Mouse (Mus musculus) gonadal fat pad, adult 2 months (tissue): ENCODE measurements around the gene Cfap44. TPM values are rescaled to one million over a fixed set of nuclear protein-coding genes. Genes with fewer than 3 reads are reported as not detected.

Experiments
- DNase-seq: peaks from one replicate; pipeline ENCODE4 v3.0.0-alpha.2; 2012; ENCODE audit warnings: low read depth
- polyA plus RNA-seq: library from polyadenylated mRNA; depleted of rRNA; stranded (reverse); fragments of >200 nt; gene quantifications from 2 replicates; pipeline ENCODE4 v1.2.3, GENCODE M21; 2012; rRNA removed

Gene Cfap44
- polyA plus RNA-seq = 2.7 and 2.8 TPM in 2 replicates

- DNase-seq = no peak
Measured at GRCm38 (mm10) chr16:44394577-44395243, at the start of gene Cfap44. TSS of gene Cfap44 (plus strand) at chr16:44394796.

- no peak for DNase-seq
Measured at GRCm38 (mm10) chr16:44347071-44347901, 47.3 kb upstream of the Cfap44 start, which contains the start of gene Spice1. TSS of gene Spice1 (plus strand) at chr16:44347121.

GRCm38 (mm10) chr16:44349801-44350397 lies 44.7 kb upstream of the Cfap44 start:
- DNase-seq = no peak

- no peak for DNase-seq
Measured at GRCm38 (mm10) chr16:44356291-44356690, 38.3 kb upstream of the Cfap44 start.

GRCm38 (mm10) chr16:44357571-44358268 lies 36.9 kb upstream of the Cfap44 start:
- no peak for DNase-seq

- DNase-seq = no peak
Measured at GRCm38 (mm10) chr16:44361921-44362890, 32.4 kb upstream of the Cfap44 start.

GRCm38 (mm10) chr16:44365522-44365921 lies 29.1 kb upstream of the Cfap44 start:
- no peak for DNase-seq

GRCm38 (mm10) chr16:44375459-44375858 lies 19.1 kb upstream of the Cfap44 start:
- no peak for DNase-seq

- no peak for DNase-seq
Measured at GRCm38 (mm10) chr16:44380006-44380405, 14.6 kb upstream of the Cfap44 start.

GRCm38 (mm10) chr16:44381578-44381977 lies 13.0 kb upstream of the Cfap44 start:
- no peak for DNase-seq

- DNase-seq = no peak
Measured at GRCm38 (mm10) chr16:44383549-44383948, 11.0 kb upstream of the Cfap44 start.

- no peak for DNase-seq
Measured at GRCm38 (mm10) chr16:44384251-44384650, 10.3 kb upstream of the Cfap44 start.

GRCm38 (mm10) chr16:44391877-44392548 lies 2.6 kb upstream of the Cfap44 start:
- no peak for DNase-seq

- DNase-seq = no peak
Measured at GRCm38 (mm10) chr16:44404933-44405332, 10.3 kb downstream of the Cfap44 start.

- DNase-seq = no peak
Measured at GRCm38 (mm10) chr16:44407211-44407610, 12.6 kb downstream of the Cfap44 start.

- no peak for DNase-seq
Measured at GRCm38 (mm10) chr16:44408290-44408689, 13.7 kb downstream of the Cfap44 start.

GRCm38 (mm10) chr16:44410176-44410575 lies 15.6 kb downstream of the Cfap44 start:
- no peak for DNase-seq

- no peak for DNase-seq
Measured at GRCm38 (mm10) chr16:44417596-44417995, 23.0 kb downstream of the Cfap44 start.

- DNase-seq = no peak
Measured at GRCm38 (mm10) chr16:44421735-44422134, 27.1 kb downstream of the Cfap44 start.

GRCm38 (mm10) chr16:44423499-44423898 lies 28.9 kb downstream of the Cfap44 start:
- no peak for DNase-seq
